Mouse (Mus musculus) frontal cortex, postnatal 25 days (tissue): ENCODE measurements around the gene Plpp3.

Source experiments
- DNase-seq, 2 experiments: peaks; one replicate each; pipeline ENCODE4 v3.0.0; 2022; ENCODE audit warnings: low spot score in 2 of 2

Plpp3 gene

GRCm38 (mm10) chr4:105158651-105159530 is 1.7 kb downstream of the Plpp3 start:
- no peak for DNase-seq

- no peak for DNase-seq
These were observed 2.4 kb downstream of the Plpp3 start for GRCm38 (mm10) chr4:105159531-105159870.

- no peak for DNase-seq
These were observed 3.3 kb downstream of the Plpp3 start for GRCm38 (mm10) chr4:105160470-105160869.

GRCm38 (mm10) chr4:105162014-105162413 is 4.9 kb downstream of the Plpp3 start:
- no peak for DNase-seq

- no peak for DNase-seq
These were observed 5.5 kb downstream of the Plpp3 start for GRCm38 (mm10) chr4:105162676-105163075.

GRCm38 (mm10) chr4:105163981-105164411 is 6.8 kb downstream of the Plpp3 start:
- no peak for DNase-seq

- no peak for DNase-seq
These were observed 7.8 kb downstream of the Plpp3 start for GRCm38 (mm10) chr4:105164952-105165351.

- no peak for DNase-seq
These were observed 12.0 kb downstream of the Plpp3 start for GRCm38 (mm10) chr4:105169093-105169571.

- no peak for DNase-seq
These were observed 13.0 kb downstream of the Plpp3 start for GRCm38 (mm10) chr4:105169826-105170810.

GRCm38 (mm10) chr4:105170811-105171401 is 13.8 kb downstream of the Plpp3 start:
- DNase-seq, result no peak

- no peak for DNase-seq
These were observed 14.3 kb downstream of the Plpp3 start for GRCm38 (mm10) chr4:105171432-105171831.

- DNase-seq, result no peak
These were observed 17.6 kb downstream of the Plpp3 start for GRCm38 (mm10) chr4:105174778-105175177.

GRCm38 (mm10) chr4:105175255-105176035 is 18.3 kb downstream of the Plpp3 start:
- DNase-seq, result peak in 1 of 2 experiments; percentile 34

GRCm38 (mm10) chr4:105181014-105181658 is 24.0 kb downstream of the Plpp3 start:
- DNase-seq, result peak in 1 of 2 experiments; percentile 34

GRCm38 (mm10) chr4:105181659-105182167 is 24.6 kb downstream of the Plpp3 start:
- DNase-seq, result no peak

GRCm38 (mm10) chr4:105182249-105182648 is 25.1 kb downstream of the Plpp3 start:
- DNase-seq, result no peak

GRCm38 (mm10) chr4:105184490-105184889 is 27.3 kb downstream of the Plpp3 start:
- DNase-seq, result no peak

- no peak for DNase-seq
These were observed 27.8 kb downstream of the Plpp3 start for GRCm38 (mm10) chr4:105184924-105185323.

- DNase-seq, result no peak
These were observed 29.5 kb downstream of the Plpp3 start for GRCm38 (mm10) chr4:105186654-105187053.

GRCm38 (mm10) chr4:105187873-105188272 is 30.7 kb downstream of the Plpp3 start:
- no peak for DNase-seq
